Mouse (Mus musculus) E14TG2a.4 (cell line): ENCODE data around the gene Polr2f.

ENCODE experiments used
- CTCF ChIP-seq: conservative IDR thresholded peaks from 2 replicates; pipeline ENCODE4 v1.5.1; 2014; ENCODE audit warnings: low read length
- POU5F1 ChIP-seq: IDR thresholded peaks from 2 replicates; pipeline ENCODE4 v1.6.1; 2014; ENCODE audit warnings: low read length, borderline replicate concordance

- TF ChIP-seq CTCF (no peak), POU5F1 (no peak)
Observed at GRCm38 (mm10) chr15:79097611-79098025, 43.2 kb upstream of the Polr2f start.
